Mouse (Mus musculus): ENCODE measurements around the gene Rftn2.

Gene Rftn2

GRCm38 (mm10) chr1:55211081-55211480 lies 15.5 kb downstream of the Rftn2 start:
- DNase-seq (ENCODE audit: low spot score in 2 of 2), result no peak

GRCm38 (mm10) chr1:55210202-55210965 lies 16.2 kb downstream of the Rftn2 start:
- no peak for DNase-seq (ENCODE audit: low spot score in 2 of 2)

- DNase-seq (ENCODE audit: low spot score in 2 of 2), result no peak
Observed at GRCm38 (mm10) chr1:55208500-55209140, 18.0 kb downstream of the Rftn2 start.

- no peak for DNase-seq (ENCODE audit: low spot score in 2 of 2)
Observed at GRCm38 (mm10) chr1:55207561-55207960, 19.0 kb downstream of the Rftn2 start.

GRCm38 (mm10) chr1:55205808-55206327 lies 20.7 kb downstream of the Rftn2 start:
- no peak for DNase-seq (ENCODE audit: low spot score in 2 of 2)

- DNase-seq (ENCODE audit: low spot score in 2 of 2), result peak; percentile 54 to 69
Observed at GRCm38 (mm10) chr1:55201850-55202752, 24.5 kb downstream of the Rftn2 start.

GRCm38 (mm10) chr1:55198719-55199118 lies 27.9 kb downstream of the Rftn2 start:
- no peak for DNase-seq (ENCODE audit: low spot score in 2 of 2)

- no peak for DNase-seq (ENCODE audit: low spot score in 2 of 2)
Observed at GRCm38 (mm10) chr1:55196327-55197003, 30.1 kb downstream of the Rftn2 start.

GRCm38 (mm10) chr1:55195021-55195420 lies 31.6 kb downstream of the Rftn2 start:
- DNase-seq (ENCODE audit: low spot score in 2 of 2), result no peak

- no peak for DNase-seq (ENCODE audit: low spot score in 2 of 2)
Observed at GRCm38 (mm10) chr1:55194064-55194915, 32.3 kb downstream of the Rftn2 start.

GRCm38 (mm10) chr1:55193316-55193715 lies 33.3 kb downstream of the Rftn2 start:
- DNase-seq (ENCODE audit: low spot score in 2 of 2), result no peak

GRCm38 (mm10) chr1:55192824-55193223 lies 33.8 kb downstream of the Rftn2 start:
- DNase-seq (ENCODE audit: low spot score in 2 of 2), result no peak

- DNase-seq (ENCODE audit: low spot score in 2 of 2), result no peak
Observed at GRCm38 (mm10) chr1:55192015-55192414, 34.6 kb downstream of the Rftn2 start.

- DNase-seq (ENCODE audit: low spot score in 2 of 2), result no peak
Observed at GRCm38 (mm10) chr1:55186592-55187210, 39.9 kb downstream of the Rftn2 start.

- DNase-seq (ENCODE audit: low spot score in 2 of 2), result no peak
Observed at GRCm38 (mm10) chr1:55185718-55186117, 40.9 kb downstream of the Rftn2 start.

GRCm38 (mm10) chr1:55182392-55182791 lies 44.2 kb downstream of the Rftn2 start:
- no peak for DNase-seq (ENCODE audit: low spot score in 2 of 2)

GRCm38 (mm10) chr1:55179917-55180566 lies 46.5 kb downstream of the Rftn2 start:
- no peak for DNase-seq (ENCODE audit: low spot score in 2 of 2)

- DNase-seq (ENCODE audit: low spot score in 2 of 2), result no peak
Observed at GRCm38 (mm10) chr1:55174558-55175034, 52.0 kb downstream of the Rftn2 start.

All from frontal cortex, postnatal 36 days (tissue).